Mouse (Mus musculus) CH12F3 (cell line): ENCODE measurements around the gene Stim2.

Source experiments
- in situ Hi-C: fragments of 300-500 bp; cut with MboI; formaldehyde crosslinking; loops from 2 replicates; pipeline ENCODE4 v1.14.3; 2020; ENCODE audit warnings: low sequenced_read_pairs

The Stim2 gene

GRCm38 (mm10) chr5:54109096-54109495 is 110.8 kb downstream of the Stim2 start:
- in situ Hi-C loops: loop anchor here (25.0 kb wide), 2 partner anchors 422 to 772 kb away; no protein-coding TSS in a partner anchor

DNA sequence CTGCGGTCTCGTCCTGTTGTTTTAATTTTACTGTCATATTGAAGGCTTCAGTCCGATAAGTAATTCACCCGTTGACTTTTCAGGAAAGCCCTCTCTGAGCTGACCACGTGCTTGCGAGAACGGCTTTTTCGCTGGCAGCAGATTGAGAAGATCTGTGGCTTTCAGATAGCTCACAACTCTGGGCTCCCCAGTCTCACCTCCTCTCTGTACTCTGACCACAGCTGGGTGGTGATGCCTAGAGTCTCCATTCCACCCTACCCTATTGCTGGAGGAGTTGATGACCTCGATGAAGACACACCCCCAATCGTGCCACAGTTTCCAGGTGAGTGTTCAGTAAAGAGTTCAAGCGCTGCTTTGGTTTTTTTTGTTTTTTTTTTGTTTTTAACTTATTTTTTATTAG is 112.5 kb downstream of the Stim2 start:
- in situ Hi-C loops: loop anchor here (10.0 to 25.0 kb wide), 3 partner anchors 246 to 773 kb away; no protein-coding TSS in a partner anchor

- in situ Hi-C loops: loop anchor here (10.0 to 25.0 kb wide), 3 partner anchors 248 to 776 kb away; no protein-coding TSS in a partner anchor
These were observed 115.0 kb downstream of the Stim2 start for GRCm38 (mm10) chr5:54113284-54113683.

DNA sequence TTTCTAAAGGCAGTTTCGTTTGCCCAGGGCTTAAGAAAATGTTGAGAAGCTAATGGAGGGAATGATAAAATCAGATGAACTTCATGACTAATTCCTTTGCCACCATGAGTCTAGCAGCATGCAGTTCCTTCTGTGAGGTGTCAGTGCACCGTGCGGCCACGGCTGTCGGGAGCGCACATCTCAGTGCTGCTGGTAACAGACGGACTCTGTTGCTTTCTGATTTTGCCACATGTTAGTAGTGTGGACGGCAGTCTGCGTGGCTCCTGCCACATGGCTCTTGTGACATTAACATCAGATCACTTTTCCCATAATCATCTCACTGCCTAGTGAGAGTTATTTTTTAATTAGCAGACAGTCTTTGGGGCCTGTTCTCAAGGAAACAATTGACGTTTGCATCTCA is 118.2 kb downstream of the Stim2 start:
- in situ Hi-C loops: loop anchor here (10.0 to 25.0 kb wide), 3 partner anchors 252 to 779 kb away; no protein-coding TSS in a partner anchor

- in situ Hi-C loops: loop anchor here (10.0 to 25.0 kb wide), 3 partner anchors 254 to 781 kb away; no protein-coding TSS in a partner anchor
These were observed 120.3 kb downstream of the Stim2 start for GRCm38 (mm10) chr5:54118410-54119212.

DNA sequence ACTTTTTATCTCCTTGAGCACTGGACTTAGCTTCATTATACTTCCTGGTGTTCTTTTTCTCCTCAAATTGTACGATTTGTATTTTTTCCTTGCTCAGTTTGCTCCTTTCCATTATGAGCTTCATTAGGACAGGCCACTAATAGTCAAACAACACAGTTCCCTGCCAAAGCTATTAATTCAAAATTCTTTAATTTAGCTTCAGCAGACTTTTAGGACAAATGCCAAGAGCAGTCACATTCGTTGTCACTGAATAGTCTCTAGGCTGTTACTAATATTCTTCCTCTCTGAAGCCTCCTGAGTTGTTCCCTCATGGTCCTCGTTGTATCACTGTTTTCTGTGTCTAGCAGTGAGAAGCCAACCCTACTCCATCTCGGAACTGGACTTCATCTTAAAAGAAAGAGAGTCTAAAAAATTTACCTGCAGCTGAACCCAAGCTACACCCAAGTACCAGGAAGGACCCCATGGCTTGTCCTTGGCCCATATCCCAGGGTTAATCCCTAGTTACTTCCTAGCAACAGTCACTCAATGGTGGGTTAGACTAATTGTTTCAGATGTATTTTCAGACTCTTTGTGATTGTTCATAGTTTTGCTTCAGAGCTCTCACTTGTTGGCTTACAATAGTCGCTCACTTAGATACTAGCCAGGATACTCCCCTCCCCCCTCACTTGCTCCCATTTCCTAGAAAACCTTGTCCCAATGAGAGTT is 149.9 kb downstream of the Stim2 start:
- in situ Hi-C loops: no loop called here

GRCm38 (mm10) chr5:54154503-54155226 is 156.4 kb downstream of the Stim2 start:
- in situ Hi-C loops: no loop called here

- in situ Hi-C loops: no loop called here
These were observed 157.0 kb downstream of the Stim2 start for GRCm38 (mm10) chr5:54155227-54155776.

- in situ Hi-C loops: no loop called here
These were observed 157.6 kb downstream of the Stim2 start for GRCm38 (mm10) chr5:54155916-54156315.

DNA sequence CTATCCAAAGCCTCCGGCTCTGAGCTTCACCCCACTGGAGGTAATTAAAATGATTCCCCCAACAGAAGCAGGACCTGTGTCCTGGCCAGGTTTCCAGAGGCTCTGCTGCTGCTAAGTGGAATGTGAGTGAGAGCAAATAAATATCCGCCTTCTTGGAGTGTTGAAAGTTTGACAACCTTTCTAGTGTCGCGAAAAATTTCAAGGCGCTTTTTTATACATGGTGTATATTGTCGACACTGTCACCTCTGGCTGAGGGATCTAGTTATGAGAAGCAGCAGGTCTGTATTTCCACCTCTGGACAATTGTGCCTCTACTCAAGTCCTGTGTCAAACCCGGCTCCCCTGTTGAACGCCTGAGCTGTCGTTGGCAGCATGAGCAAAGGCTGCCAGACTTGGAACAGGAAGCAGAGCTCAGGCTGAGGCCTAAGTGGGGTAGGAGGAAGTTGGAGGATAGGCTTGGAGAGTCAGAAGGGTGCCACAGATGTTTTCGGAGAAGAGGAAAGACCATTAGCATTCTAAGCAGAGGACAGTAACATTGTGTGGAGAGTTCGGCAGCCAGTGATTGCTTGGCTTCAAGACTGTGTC is 158.7 kb downstream of the Stim2 start:
- in situ Hi-C loops: no loop called here

- in situ Hi-C loops: no loop called here
These were observed 159.9 kb downstream of the Stim2 start for GRCm38 (mm10) chr5:54158230-54158629.

GRCm38 (mm10) chr5:54159156-54159793 is 161.0 kb downstream of the Stim2 start:
- in situ Hi-C loops: no loop called here

DNA sequence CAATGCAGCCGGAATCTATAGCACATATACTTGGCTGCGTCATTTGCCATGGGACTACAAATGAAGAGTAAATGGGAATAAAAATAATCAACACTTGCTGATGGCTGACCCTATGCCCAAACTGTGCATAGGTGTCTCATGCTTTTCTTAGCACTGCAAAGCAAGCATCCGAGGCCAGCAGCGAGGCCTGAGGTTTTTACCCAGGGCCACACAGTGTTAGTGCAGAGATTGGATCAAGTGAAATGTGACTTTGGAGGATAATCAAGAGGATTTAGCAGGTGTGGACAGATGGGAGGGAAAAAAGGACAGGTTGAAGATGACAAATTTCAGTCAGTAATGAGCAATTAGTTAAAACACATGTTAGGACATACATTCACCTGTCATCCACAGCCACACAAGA is 162.3 kb downstream of the Stim2 start:
- in situ Hi-C loops: no loop called here

DNA sequence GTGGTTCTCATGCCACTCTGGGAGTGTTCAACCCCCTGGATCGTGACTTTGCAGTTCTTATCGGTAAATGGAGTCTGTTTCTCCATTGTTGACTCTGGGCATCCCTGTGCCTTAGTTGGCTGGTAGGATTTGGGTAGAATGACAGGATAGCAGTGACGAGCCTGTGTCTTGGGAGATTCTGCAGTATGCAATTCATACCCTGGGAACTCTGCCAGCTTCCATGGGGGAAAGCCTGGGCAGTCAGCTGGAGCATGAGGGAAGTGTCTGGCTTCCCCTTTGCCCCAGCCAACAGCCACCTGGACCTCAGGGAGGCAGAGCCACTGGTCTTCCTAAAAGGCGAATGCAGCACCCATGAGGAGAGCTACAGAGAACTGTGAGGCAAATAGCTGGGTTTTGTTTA is 165.6 kb downstream of the Stim2 start:
- in situ Hi-C loops: no loop called here
